Mouse (Mus musculus) midbrain, embryonic 12.5 days (tissue): ENCODE data around the gene Acvr1. TPM values are rescaled to one million over a fixed set of nuclear protein-coding genes. Genes with fewer than 3 reads are reported as not detected.

ENCODE experiments used
- ATAC-seq: fragments of 200-750 bp; cut with Nextera tagmentation; 2 replicates; pipeline ENCODE4 v1.8.0; 2017; ENCODE audit warnings: low read depth, moderate TSS enrichment, moderate library complexity; ENCODE audit not compliant: low FRiP score
- H3K27ac ChIP-seq: fragments of 300-500 bp; sonication (generic); replicated peaks from 2 replicates; pipeline ENCODE4 v1.5.1; 2016; ENCODE audit warnings: mild to moderate bottlenecking
- H3K27me3 ChIP-seq: fragments of 300-500 bp; sonication (generic); 2 replicates; pipeline ENCODE4 v1.6.1; 2016; ENCODE audit warnings: mild to moderate bottlenecking
- H3K36me3 ChIP-seq: fragments of 300-500 bp; sonication (generic); 2 replicates; pipeline ENCODE4 v1.6.1; 2016
- H3K4me1 ChIP-seq: fragments of 300-500 bp; sonication (generic); 2 replicates; pipeline ENCODE4 v1.6.1; 2016
- H3K4me2 ChIP-seq: fragments of 300-500 bp; sonication (generic); replicated peaks from 2 replicates; pipeline ENCODE4 v1.6.1; 2016; ENCODE audit warnings: mild to moderate bottlenecking, moderate library complexity
- H3K4me3 ChIP-seq: fragments of 300-500 bp; sonication (generic); 2 replicates; pipeline ENCODE4 v1.5.1; 2016; ENCODE audit warnings: mild to moderate bottlenecking
- H3K9ac ChIP-seq: fragments of 300-500 bp; sonication (generic); replicated peaks from 2 replicates; pipeline ENCODE4 v1.6.1; 2016; ENCODE audit warnings: mild to moderate bottlenecking, moderate library complexity
- H3K9me3 ChIP-seq: fragments of 300-500 bp; sonication (generic); 2 replicates; pipeline ENCODE4 v1.6.1; 2016; ENCODE audit warnings: mild to moderate bottlenecking
- WGBS: fragments of 180-500 bp; shearing (Covaris S2); methylation state at CpG from one replicate; pipeline ENCODE4 v1.1.7; 2016; 5-methylcytosine and 5-hydroxymethylcytosine counted together
- polyA plus RNA-seq: library from polyadenylated mRNA; unstranded; fragments of >200 nt; fragmentation: Nextera tagmentation; extraction: Ambion mirVana; gene quantifications from 2 replicates; pipeline ENCODE4 v1.2.1, GENCODE M21; 2016

The Acvr1 gene
- polyA plus RNA-seq, 1 experiment from 2014 or later, result 4.7 TPM

- Histone ChIP-seq H3K9me3 (no peaks in the 10 kb centered on the region), H3K36me3 (no peaks in the 10 kb centered on the region), H3K4me2 (no peak overlapping the region), H3K4me1 (no peaks in the 10 kb centered on the region), H3K27me3 (no peaks in the 10 kb centered on the region), H3K4me3 (no peak overlapping the region), H3K27ac (no peak overlapping the region), H3K9ac (no peak overlapping the region)
- ATAC-seq, result no peak
- WGBS, result 90% methylated on average over 4 of the region's 4 CpGs
Observed at GRCm38 (mm10) chr2:58589637-58590036, 22.7 kb upstream of the Acvr1 start.

GRCm38 (mm10) chr2:58586311-58586710 is 19.4 kb upstream of the Acvr1 start:
- no peaks in the 10 kb centered on the region for H3K27me3 ChIP-seq
- H3K4me3 ChIP-seq, result no peak overlapping the region
- H3K27ac ChIP-seq, result no peak overlapping the region
- no peak overlapping the region for H3K4me2 ChIP-seq
- H3K36me3 ChIP-seq, result no peaks in the 10 kb centered on the region
- H3K9me3 ChIP-seq, result no peaks in the 10 kb centered on the region
- no peaks in the 10 kb centered on the region for H3K4me1 ChIP-seq
- no peak for ATAC-seq
- H3K9ac ChIP-seq, result no peak overlapping the region
- WGBS, result 66% methylated on average over 10 of the region's 10 CpGs

DNA sequence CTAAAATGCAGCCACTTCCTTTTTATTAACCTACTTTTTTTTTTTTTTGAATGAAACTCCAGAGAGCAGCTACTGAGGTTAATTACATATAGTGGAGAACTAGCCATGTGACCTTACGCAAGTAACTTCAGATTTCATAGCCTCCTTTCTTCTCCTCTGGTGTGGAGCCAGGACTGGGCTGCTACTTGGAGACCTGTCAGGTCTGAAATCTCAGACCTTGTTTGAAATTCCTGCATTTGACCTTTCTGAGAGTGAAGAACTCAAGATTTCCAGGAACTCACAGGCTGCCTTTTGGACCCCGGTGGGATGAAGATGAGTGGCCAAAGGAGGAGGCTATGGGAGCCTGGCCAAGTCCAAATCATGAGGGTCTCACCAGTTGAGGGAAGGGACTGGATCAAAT is 7.2 kb upstream of the Acvr1 start:
- Histone ChIP-seq H3K4me2 (no peak overlapping the region), H3K27ac (no peak overlapping the region), H3K4me1 (peaks cover under 1% of the 10 kb centered on the region; the same call in 1 of the 2 replicates), H3K9ac (no peak overlapping the region), H3K4me3 (no peak overlapping the region), H3K9me3 (no peaks in the 10 kb centered on the region), H3K27me3 (no peaks in the 10 kb centered on the region), H3K36me3 (no peaks in the 10 kb centered on the region)
- ATAC-seq, result no peak
- 85% methylated on average over 2 of the region's 2 CpGs for WGBS

GRCm38 (mm10) chr2:58568841-58569645 is 2.1 kb upstream of the Acvr1 start:
- Histone ChIP-seq H3K9me3 (no peaks in the 10 kb centered on the region), H3K27ac (0 out of 2 replicates have a peak overlapping the region, but pooled peaks have one; percentile 97), H3K4me2 (peak overlapping the region; percentile 69), H3K36me3 (no peaks in the 10 kb centered on the region), H3K4me1 (peaks cover 33% of the 10 kb centered on the region), H3K27me3 (no peaks in the 10 kb centered on the region), H3K9ac (no peak overlapping the region), H3K4me3 (peak overlapping the region; percentile 90; the same call in 1 of the 2 replicates)
- 73% methylated on average over 4 of the region's 4 CpGs for WGBS
- ATAC-seq, result no peak

DNA sequence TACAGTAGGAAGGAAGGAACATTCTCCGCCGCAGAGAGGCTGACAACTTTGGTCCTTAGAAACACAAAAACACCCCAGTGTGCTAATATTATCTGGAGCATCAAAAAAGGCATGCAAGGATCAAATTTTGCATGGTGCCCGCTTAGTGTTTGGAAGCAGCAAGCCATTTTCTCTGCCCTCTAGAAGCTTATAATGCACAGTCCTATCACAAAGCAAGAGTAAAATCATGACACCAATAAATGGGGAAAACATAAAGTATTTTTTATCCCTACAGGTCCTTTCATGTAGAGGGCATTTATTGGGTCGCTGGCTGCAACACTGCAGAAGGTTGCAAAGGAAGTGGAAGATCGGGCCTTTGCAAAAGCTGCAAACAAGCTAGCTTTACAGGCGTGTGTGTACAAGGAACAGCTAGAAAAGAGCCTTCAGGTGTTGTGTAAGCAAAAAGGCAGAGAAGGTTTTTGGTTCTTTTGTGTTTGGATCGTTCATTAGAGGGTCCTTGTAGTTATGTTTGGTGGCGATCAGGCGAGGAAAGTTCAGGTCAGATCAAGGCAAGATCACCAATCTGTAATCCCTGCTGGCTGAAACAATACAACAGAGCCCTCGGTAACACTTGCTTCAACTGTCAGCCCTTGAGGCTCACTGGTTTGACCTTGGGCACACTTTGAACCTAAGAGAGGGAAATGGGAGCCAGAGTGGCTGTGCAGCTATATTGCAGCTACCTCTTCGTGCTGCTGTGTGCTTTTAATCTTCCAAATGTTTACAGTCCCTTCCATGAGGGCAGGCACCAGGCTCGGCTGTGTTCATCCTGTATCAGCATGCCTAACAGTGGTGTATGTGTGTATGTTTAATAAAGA is 1.1 kb upstream of the Acvr1 start:
- Histone ChIP-seq H3K4me3 (peak overlapping the region; percentile 90), H3K4me2 (peak overlapping the region; percentile 69), H3K9me3 (no peaks in the 10 kb centered on the region), H3K9ac (peak overlapping the region; percentile 93), H3K27me3 (no peaks in the 10 kb centered on the region), H3K27ac (peak overlapping the region; percentile 97), H3K4me1 (peaks cover 39% of the 10 kb centered on the region), H3K36me3 (no peaks in the 10 kb centered on the region)
- no peak for ATAC-seq
- 7% methylated on average over 12 of the region's 12 CpGs for WGBS

DNA sequence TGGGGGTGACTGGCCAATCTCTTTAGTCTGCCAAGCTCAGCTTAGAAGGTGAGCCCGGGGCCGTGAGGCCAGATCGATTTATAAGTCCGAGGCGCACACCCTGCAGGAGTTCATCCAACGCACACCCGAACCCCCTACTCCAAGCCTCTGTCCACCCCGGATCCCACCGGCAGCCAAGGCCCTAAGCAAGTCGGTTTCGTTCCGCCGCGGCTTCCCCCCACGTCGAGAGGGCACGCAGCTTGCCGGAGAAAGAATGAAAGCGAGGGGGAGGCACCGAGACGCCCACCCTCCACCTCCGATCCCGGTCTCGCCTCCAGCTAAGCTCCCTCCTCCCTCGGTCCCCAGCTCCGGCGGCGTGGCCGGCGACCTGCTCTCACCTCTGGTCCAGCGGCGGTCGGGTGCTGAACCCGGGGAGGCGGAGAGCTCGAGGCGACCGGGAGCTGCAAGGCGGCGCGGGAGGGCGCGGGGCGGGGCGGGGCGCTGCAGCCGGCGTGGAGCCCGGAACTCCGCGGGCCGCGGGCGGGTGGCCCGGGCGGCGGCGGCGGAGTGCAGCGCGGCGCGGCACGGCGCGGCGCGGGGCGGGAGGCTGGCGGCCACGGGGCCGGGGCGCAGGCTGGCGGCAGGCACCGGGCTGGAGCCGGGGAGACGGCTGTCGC is 419 bp downstream of the Acvr1 start:
- H3K4me1 ChIP-seq, result peaks cover 39% of the 10 kb centered on the region
- WGBS, result under 1% methylated on average over 52 of the region's 78 CpGs
- ATAC-seq, result peak; percentile 73
- peak overlapping the region; percentile 97 for H3K27ac ChIP-seq
- no peaks in the 10 kb centered on the region for H3K9me3 ChIP-seq
- H3K9ac ChIP-seq, result peak overlapping the region; percentile 93
- peak overlapping the region; percentile 90 for H3K4me3 ChIP-seq
- no peaks in the 10 kb centered on the region for H3K27me3 ChIP-seq
- H3K4me2 ChIP-seq, result peak overlapping the region; percentile 69
- H3K36me3 ChIP-seq, result no peaks in the 10 kb centered on the region

- peak overlapping the region; percentile 93 for H3K9ac ChIP-seq
- H3K36me3 ChIP-seq, result no peaks in the 10 kb centered on the region
- no peaks in the 10 kb centered on the region for H3K27me3 ChIP-seq
- H3K9me3 ChIP-seq, result no peaks in the 10 kb centered on the region
- 5% methylated on average over 6 of the region's 6 CpGs for WGBS
- peaks cover 39% of the 10 kb centered on the region for H3K4me1 ChIP-seq
- peak overlapping the region; percentile 90 for H3K4me3 ChIP-seq
- H3K4me2 ChIP-seq, result peak overlapping the region; percentile 69
- H3K27ac ChIP-seq, result peak overlapping the region; percentile 97
- ATAC-seq, result no peak
Observed at GRCm38 (mm10) chr2:58566049-58566409, 928 bp downstream of the Acvr1 start.

- H3K4me2 ChIP-seq, result peak overlapping the region; percentile 69
- ATAC-seq, result no peak
- WGBS, result 56% methylated on average over 6 of the region's 6 CpGs
- H3K9me3 ChIP-seq, result no peaks in the 10 kb centered on the region
- H3K4me3 ChIP-seq, result peak overlapping the region; percentile 90
- H3K27ac ChIP-seq, result no peak overlapping the region
- no peaks in the 10 kb centered on the region for H3K27me3 ChIP-seq
- no peaks in the 10 kb centered on the region for H3K36me3 ChIP-seq
- peaks cover 39% of the 10 kb centered on the region for H3K4me1 ChIP-seq
- H3K9ac ChIP-seq, result 0 out of 2 replicates have a peak overlapping the region, but pooled peaks have one; percentile 2
Observed at GRCm38 (mm10) chr2:58565267-58565666, 1.7 kb downstream of the Acvr1 start.

DNA sequence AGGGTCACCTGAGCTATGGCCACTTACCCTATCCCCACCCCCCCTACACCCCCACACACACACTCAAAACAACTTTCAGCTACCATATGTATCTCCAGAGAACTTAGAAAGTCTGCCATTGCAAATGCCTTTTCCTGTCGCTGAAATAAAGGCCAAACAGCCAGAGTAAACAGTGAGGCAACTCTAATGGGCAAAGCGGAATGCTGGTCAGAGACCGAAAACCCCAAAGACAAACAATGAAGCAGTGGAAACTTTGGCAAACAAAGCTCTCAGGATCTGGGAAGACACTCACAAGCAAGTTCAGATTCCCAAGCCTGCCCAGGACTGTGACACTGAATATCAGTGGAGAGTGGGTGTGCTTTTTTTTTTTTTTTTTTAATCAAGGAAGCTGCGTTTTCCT is 4.8 kb downstream of the Acvr1 start:
- no peak overlapping the region for H3K4me3 ChIP-seq
- 66% methylated on average over 4 of the region's 4 CpGs for WGBS

DNA sequence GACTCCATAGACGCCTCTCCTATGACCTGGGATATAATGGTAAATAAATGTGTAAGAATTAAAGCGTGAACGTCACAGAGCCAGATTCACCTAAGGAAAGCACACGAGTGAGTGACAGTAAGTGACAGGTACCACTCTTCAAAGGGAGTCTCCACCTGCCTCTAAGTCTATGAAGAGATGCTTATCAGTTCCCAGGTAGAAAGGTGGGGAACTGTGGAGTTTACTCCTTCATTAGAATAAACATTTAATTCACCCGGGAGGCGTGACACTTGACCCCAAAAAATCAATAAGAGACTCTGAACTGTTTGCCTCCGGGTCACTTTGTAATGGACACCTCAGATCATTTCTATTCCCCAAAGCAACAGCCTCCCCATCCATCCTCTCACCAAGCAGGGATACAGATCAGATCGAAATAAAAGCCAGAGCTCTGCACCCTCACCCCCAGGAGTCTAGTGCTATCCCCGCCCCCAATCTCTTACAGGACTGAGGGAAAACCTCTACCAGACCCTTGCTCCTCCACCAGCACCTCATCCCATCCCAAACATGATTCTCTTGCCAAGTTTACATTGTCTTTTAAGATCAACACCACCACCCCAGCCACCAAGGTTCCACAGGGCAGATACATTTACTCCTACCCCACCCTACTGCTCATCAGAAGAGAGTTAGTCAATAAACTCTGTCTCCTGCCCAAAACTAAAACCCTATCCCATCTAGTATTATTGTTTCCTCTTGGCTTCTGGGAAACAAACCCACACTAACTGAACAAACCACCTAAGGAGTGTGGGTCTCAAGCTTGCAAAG is 9.7 kb downstream of the Acvr1 start:
- H3K9ac ChIP-seq, result no peak overlapping the region
- no peak for ATAC-seq
- H3K9me3 ChIP-seq, result no peaks in the 10 kb centered on the region
- H3K36me3 ChIP-seq, result no peaks in the 10 kb centered on the region
- H3K27me3 ChIP-seq, result no peaks in the 10 kb centered on the region
- H3K4me2 ChIP-seq, result no peak overlapping the region
- no peak overlapping the region for H3K4me3 ChIP-seq
- no peak overlapping the region for H3K27ac ChIP-seq
- H3K4me1 ChIP-seq, result peaks cover 13% of the 10 kb centered on the region
- 79% methylated on average over 9 of the region's 9 CpGs for WGBS

More for the DNA sequence above, 4.8 kb downstream of the Acvr1 start:
- Histone ChIP-seq H3K9me3 (no peaks in the 10 kb centered on the region), H3K4me2 (no peak overlapping the region), H3K36me3 (no peaks in the 10 kb centered on the region), H3K27me3 (no peaks in the 10 kb centered on the region), H3K9ac (no peak overlapping the region), H3K4me1 (peaks cover 26% of the 10 kb centered on the region), H3K27ac (no peak overlapping the region)
- ATAC-seq, result no peak

DNA sequence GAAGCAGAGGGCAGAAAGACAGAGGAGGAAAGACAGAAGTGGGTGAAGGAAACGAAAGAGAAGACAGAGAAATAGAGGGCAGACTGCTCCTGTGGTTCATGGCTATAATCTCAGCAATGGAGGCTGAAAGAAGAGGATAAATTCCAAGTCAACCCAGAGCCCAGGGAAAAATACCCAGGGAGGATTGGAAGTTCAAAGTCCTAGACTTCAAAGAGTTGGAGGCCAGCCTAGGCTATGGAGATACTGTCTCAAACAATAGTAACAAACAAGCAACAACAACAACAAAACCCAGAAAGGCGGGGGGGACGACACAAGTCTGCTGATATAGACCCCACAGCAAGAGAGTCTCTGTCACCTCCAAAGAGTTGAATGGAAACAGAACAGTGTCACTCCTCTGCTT is 14.7 kb downstream of the Acvr1 start:
- H3K4me1 ChIP-seq, result peaks cover 33% of the 10 kb centered on the region
- no peaks in the 10 kb centered on the region for H3K9me3 ChIP-seq
- no peak overlapping the region for H3K4me3 ChIP-seq
- H3K4me2 ChIP-seq, result no peak overlapping the region
- H3K27me3 ChIP-seq, result no peaks in the 10 kb centered on the region
- H3K36me3 ChIP-seq, result no peaks in the 10 kb centered on the region
- ATAC-seq, result no peak
- 38% methylated on average over 3 of the region's 3 CpGs for WGBS
- no peak overlapping the region for H3K9ac ChIP-seq
- no peak overlapping the region for H3K27ac ChIP-seq
